Mouse (Mus musculus): ENCODE data around the gene Cyb561d1. TPM values are rescaled to one million over a fixed set of nuclear protein-coding genes. Genes with fewer than 3 reads are reported as not detected.

The Cyb561d1 gene
- polyA plus RNA-seq, 1 experiment from 2014 or later: 5.7 TPM

DNA sequence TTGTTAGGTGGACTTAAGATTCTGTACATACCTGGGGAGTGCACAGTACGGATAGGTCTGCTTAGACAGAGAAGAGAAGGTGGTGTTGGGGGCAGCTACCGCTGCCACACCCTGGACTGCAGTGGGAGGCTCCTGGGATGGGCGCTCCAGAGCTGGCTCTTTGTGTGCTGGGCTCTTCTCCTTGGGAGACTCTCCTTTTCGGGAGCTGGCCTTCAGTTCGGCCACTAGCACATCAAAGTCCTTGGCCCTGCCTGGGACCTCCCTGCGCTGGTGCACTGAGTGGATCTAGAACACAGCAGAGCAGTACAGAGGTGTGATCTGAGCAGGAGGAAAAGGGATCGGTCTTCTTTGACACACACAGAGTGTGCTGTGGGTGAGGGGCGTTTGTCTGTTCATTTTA, 4.6 kb upstream of the Cyb561d1 start:
- H3K36me3 ChIP-seq (ENCODE audit: control insufficient read depth, insufficient read depth): peaks cover 23% of the 10 kb centered on the region; the same call in 1 of the 2 replicates
- H3K27ac ChIP-seq (ENCODE audit: low read length): no peak overlapping the region
- H3K9ac ChIP-seq (replicated peaks; ENCODE audit: low read depth, low read length): no peak overlapping the region
- H3K27me3 ChIP-seq (replicated peaks; ENCODE audit: control insufficient read depth, insufficient read depth, low read length): no peaks in the 10 kb centered on the region
- 92% methylated on average over 8 of the region's 8 CpGs for WGBS
- no peaks in the 10 kb centered on the region for H3K9me3 ChIP-seq (ENCODE audit: control insufficient read depth, low read length)
- no peak overlapping the region for H3K4me3 ChIP-seq (replicated peaks; ENCODE audit: low read length)
- H3K4me1 ChIP-seq (replicated peaks; ENCODE audit: control insufficient read depth, insufficient read depth, low read length): peaks cover 32% of the 10 kb centered on the region
- H3K4me2 ChIP-seq (ENCODE audit: low read length): no peak overlapping the region
- ATAC-seq: no peak

DNA sequence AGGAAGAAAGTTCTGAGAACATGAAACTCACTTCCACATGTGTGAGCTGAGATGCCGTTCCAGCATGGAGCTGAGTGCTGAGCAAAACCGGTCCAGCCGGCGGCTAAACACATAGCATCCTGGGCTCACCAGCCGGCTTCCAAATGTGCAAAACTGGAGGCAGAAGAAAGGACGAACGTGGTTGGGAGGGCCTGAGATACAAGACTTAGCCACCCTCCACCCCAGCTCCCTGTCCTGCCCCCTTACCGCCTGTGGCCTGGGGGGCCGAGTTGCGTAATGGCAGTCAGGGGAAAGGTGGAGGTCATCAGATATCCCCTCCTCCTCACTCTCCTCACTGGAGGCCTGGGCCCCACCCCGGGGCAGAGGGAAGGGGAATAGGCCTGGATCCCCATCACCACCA, 3.5 kb upstream of the Cyb561d1 start:
- 93% methylated on average over 11 of the region's 11 CpGs for WGBS
- H3K36me3 ChIP-seq (ENCODE audit: control insufficient read depth, insufficient read depth): peaks cover 23% of the 10 kb centered on the region; the same call in 1 of the 2 replicates

GRCm38 (mm10) chr3:108203621-108204325, 2.8 kb upstream of the Cyb561d1 start:
- Histone ChIP-seq H3K9ac (replicated peaks; ENCODE audit: low read depth, low read length) (no peak overlapping the region), H3K4me1 (replicated peaks; ENCODE audit: control insufficient read depth, insufficient read depth, low read length) (peaks cover 33% of the 10 kb centered on the region), H3K4me2 (ENCODE audit: low read length) (no peak overlapping the region), H3K9me3 (ENCODE audit: control insufficient read depth, low read length) (no peaks in the 10 kb centered on the region), H3K27ac (ENCODE audit: low read length) (no peak overlapping the region), H3K27me3 (replicated peaks; ENCODE audit: control insufficient read depth, insufficient read depth, low read length) (no peaks in the 10 kb centered on the region), H3K36me3 (ENCODE audit: control insufficient read depth, insufficient read depth) (peaks cover 28% of the 10 kb centered on the region), H3K4me3 (replicated peaks; ENCODE audit: low read length) (no peak overlapping the region)
- WGBS: 83% methylated on average over 11 of the region's 11 CpGs
- ATAC-seq: no peak

More for the DNA sequence above, 3.5 kb upstream of the Cyb561d1 start:
- Histone ChIP-seq H3K4me1 (replicated peaks; ENCODE audit: control insufficient read depth, insufficient read depth, low read length) (peaks cover 39% of the 10 kb centered on the region), H3K27ac (ENCODE audit: low read length) (no peak overlapping the region), H3K4me3 (replicated peaks; ENCODE audit: low read length) (no peak overlapping the region), H3K4me2 (ENCODE audit: low read length) (no peak overlapping the region), H3K27me3 (replicated peaks; ENCODE audit: control insufficient read depth, insufficient read depth, low read length) (no peaks in the 10 kb centered on the region), H3K9me3 (ENCODE audit: control insufficient read depth, low read length) (no peaks in the 10 kb centered on the region), H3K9ac (replicated peaks; ENCODE audit: low read depth, low read length) (no peak overlapping the region)
- no peak for ATAC-seq

- 93% methylated on average over 13 of the region's 13 CpGs for WGBS
- Histone ChIP-seq H3K9ac (replicated peaks; ENCODE audit: low read depth, low read length) (no peak overlapping the region), H3K4me1 (replicated peaks; ENCODE audit: control insufficient read depth, insufficient read depth, low read length) (peaks cover 27% of the 10 kb centered on the region), H3K4me2 (ENCODE audit: low read length) (no peak overlapping the region), H3K27ac (ENCODE audit: low read length) (no peak overlapping the region), H3K36me3 (ENCODE audit: control insufficient read depth, insufficient read depth) (peaks cover 31% of the 10 kb centered on the region), H3K9me3 (ENCODE audit: control insufficient read depth, low read length) (no peaks in the 10 kb centered on the region), H3K4me3 (replicated peaks; ENCODE audit: low read length) (no peak overlapping the region), H3K27me3 (replicated peaks; ENCODE audit: control insufficient read depth, insufficient read depth, low read length) (no peaks in the 10 kb centered on the region)
- ATAC-seq: no peak
Observed at GRCm38 (mm10) chr3:108203212-108203611, 2.2 kb upstream of the Cyb561d1 start.

DNA sequence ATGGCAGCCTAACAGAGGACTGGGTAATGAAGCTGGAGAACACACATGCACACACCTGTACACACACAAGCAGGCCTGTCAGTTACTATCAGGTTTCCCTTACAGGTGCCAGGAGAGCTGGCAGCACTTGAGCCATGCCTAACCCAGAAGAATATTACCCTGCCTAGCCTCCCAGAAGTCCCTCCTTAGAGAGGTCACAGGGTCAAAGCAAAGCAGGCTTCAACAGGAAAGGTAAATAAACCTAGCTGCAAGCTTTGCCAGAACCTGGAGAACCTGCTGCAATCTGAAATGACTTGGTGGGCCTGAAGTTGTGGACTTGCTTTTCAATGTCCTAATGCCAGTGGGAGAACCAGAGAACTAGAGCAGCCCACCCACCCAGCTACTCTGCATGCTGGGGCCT, 1.5 kb upstream of the Cyb561d1 start:
- Histone ChIP-seq H3K4me2 (ENCODE audit: low read length) (no peak overlapping the region), H3K36me3 (ENCODE audit: control insufficient read depth, insufficient read depth) (peaks cover 31% of the 10 kb centered on the region), H3K9ac (replicated peaks; ENCODE audit: low read depth, low read length) (no peak overlapping the region), H3K27ac (ENCODE audit: low read length) (no peak overlapping the region), H3K9me3 (ENCODE audit: control insufficient read depth, low read length) (no peaks in the 10 kb centered on the region), H3K27me3 (replicated peaks; ENCODE audit: control insufficient read depth, insufficient read depth, low read length) (no peaks in the 10 kb centered on the region), H3K4me3 (replicated peaks; ENCODE audit: low read length) (no peak overlapping the region), H3K4me1 (replicated peaks; ENCODE audit: control insufficient read depth, insufficient read depth, low read length) (peaks cover 22% of the 10 kb centered on the region)
- no peak for ATAC-seq

GRCm38 (mm10) chr3:108199231-108199630, 1.8 kb downstream of the Cyb561d1 start:
- no peak for ATAC-seq
- peaks cover 14% of the 10 kb centered on the region for H3K36me3 ChIP-seq (ENCODE audit: control insufficient read depth, insufficient read depth)
- 91% methylated on average over 6 of the region's 6 CpGs for WGBS
- H3K9ac ChIP-seq (replicated peaks; ENCODE audit: low read depth, low read length): no peak overlapping the region
- H3K27ac ChIP-seq (ENCODE audit: low read length): no peak overlapping the region
- H3K4me1 ChIP-seq (replicated peaks; ENCODE audit: control insufficient read depth, insufficient read depth, low read length): peaks cover 39% of the 10 kb centered on the region
- H3K9me3 ChIP-seq (ENCODE audit: control insufficient read depth, low read length): no peaks in the 10 kb centered on the region
- H3K4me2 ChIP-seq (ENCODE audit: low read length): no peak overlapping the region
- H3K27me3 ChIP-seq (replicated peaks; ENCODE audit: control insufficient read depth, insufficient read depth, low read length): no peaks in the 10 kb centered on the region
- H3K4me3 ChIP-seq (replicated peaks; ENCODE audit: low read length): no peak overlapping the region

DNA sequence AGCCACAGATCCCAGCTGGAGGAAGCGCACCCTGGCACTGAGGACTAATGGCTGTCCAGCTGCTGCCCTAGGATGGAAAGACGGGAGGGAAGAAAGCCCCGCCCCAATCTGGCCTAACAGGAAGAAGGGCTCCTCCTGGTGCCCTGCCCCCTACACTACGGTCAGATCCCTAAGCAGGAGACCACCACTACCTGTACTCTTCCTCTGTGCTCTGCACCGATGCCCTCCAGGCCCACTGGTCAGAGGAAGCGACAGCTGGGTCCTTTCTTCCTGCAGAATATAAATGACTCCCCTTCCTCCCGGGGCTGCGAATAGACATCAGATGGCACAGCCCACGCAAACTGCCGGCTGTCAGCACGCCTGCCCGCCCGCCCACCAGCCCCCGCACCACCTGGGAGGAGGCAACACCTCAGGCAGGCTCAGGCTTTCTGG, 3.9 kb downstream of the Cyb561d1 start:
- H3K4me1 ChIP-seq (replicated peaks; ENCODE audit: control insufficient read depth, insufficient read depth, low read length): peaks cover 39% of the 10 kb centered on the region
- H3K27ac ChIP-seq (ENCODE audit: low read length): peak overlapping the region; percentile 78
- no peak overlapping the region for H3K4me3 ChIP-seq (replicated peaks; ENCODE audit: low read length)
- peak; percentile 12; the same call in 1 of the 2 replicates for ATAC-seq
- no peaks in the 10 kb centered on the region for H3K9me3 ChIP-seq (ENCODE audit: control insufficient read depth, low read length)
- WGBS: 19% methylated on average over 14 of the region's 14 CpGs
- no peaks in the 10 kb centered on the region for H3K27me3 ChIP-seq (replicated peaks; ENCODE audit: control insufficient read depth, insufficient read depth, low read length)
- peaks cover 7% of the 10 kb centered on the region for H3K36me3 ChIP-seq (ENCODE audit: control insufficient read depth, insufficient read depth)
- H3K9ac ChIP-seq (replicated peaks; ENCODE audit: low read depth, low read length): peak overlapping the region; percentile 45
- H3K4me2 ChIP-seq (ENCODE audit: low read length): peak overlapping the region; percentile 36

DNA sequence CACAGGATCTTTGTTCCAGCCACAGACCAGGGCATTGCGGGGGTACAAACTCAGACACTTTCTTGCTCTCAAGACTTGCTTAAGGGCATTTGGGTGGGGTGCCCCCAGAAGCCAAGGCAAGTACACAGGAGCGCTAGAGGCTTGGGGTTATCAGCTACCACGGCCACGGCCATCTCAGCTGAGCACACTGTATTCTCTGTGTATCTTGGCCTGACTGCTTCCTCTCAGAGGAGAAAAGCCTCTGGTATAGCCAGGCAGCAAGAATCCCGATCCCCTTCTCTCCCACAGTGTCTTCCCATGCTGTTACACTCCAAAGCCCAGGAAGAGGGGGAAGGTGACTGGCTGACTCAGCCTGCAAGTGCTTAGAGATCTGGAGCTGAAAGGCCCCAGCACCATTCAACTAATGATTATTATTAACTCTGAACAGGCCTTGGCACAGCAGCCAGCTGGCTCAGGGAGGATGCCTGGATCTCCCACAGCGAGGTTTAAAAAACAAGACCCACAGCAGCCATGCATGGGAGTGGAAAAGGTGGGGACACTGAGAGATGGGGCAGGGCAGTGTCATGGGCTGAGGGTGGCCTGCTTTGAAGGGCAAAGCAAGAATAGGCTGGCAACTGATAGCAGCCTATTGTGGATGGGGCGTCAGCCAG, 4.9 kb downstream of the Cyb561d1 start:
- peaks cover 7% of the 10 kb centered on the region for H3K36me3 ChIP-seq (ENCODE audit: control insufficient read depth, insufficient read depth)
- no peak overlapping the region for H3K4me3 ChIP-seq (replicated peaks; ENCODE audit: low read length)
- ATAC-seq: peak; percentile 47
- 54% methylated on average over 7 of the region's 7 CpGs for WGBS
- no peak overlapping the region for H3K4me2 ChIP-seq (ENCODE audit: low read length)
- no peaks in the 10 kb centered on the region for H3K27me3 ChIP-seq (replicated peaks; ENCODE audit: control insufficient read depth, insufficient read depth, low read length)
- H3K9ac ChIP-seq (replicated peaks; ENCODE audit: low read depth, low read length): no peak overlapping the region; the same call in 1 of the 2 replicates
- peaks cover 36% of the 10 kb centered on the region for H3K4me1 ChIP-seq (replicated peaks; ENCODE audit: control insufficient read depth, insufficient read depth, low read length)
- H3K27ac ChIP-seq (ENCODE audit: low read length): peak overlapping the region; percentile 78
- H3K9me3 ChIP-seq (ENCODE audit: control insufficient read depth, low read length): no peaks in the 10 kb centered on the region

DNA sequence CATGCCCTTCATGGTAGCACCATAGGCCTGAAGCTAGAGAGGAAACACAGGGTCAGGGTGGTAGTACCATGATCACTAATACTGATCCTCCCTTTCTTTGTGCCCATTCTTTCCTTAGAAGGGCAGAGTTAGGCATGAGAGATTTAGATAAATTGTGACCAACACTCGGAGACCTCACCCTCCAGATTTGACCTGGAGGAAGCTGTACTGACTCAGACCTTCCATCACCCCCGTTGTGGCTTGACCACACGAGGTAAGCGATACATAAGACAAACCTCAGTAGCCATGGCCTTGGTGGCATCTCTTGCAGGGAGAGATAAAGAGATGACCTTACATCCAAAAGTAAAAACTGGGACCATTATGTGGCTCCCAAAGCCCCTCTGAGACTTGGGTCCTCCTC, 5.7 kb downstream of the Cyb561d1 start:
- no peak overlapping the region for H3K4me3 ChIP-seq (replicated peaks; ENCODE audit: low read length)
- no peaks in the 10 kb centered on the region for H3K27me3 ChIP-seq (replicated peaks; ENCODE audit: control insufficient read depth, insufficient read depth, low read length)
- no peak overlapping the region for H3K27ac ChIP-seq (ENCODE audit: low read length)
- 86% methylated on average over 4 of the region's 4 CpGs for WGBS
- peaks cover 7% of the 10 kb centered on the region for H3K36me3 ChIP-seq (ENCODE audit: control insufficient read depth, insufficient read depth)
- ATAC-seq: no peak
- peaks cover 32% of the 10 kb centered on the region for H3K4me1 ChIP-seq (replicated peaks; ENCODE audit: control insufficient read depth, insufficient read depth, low read length)
- no peaks in the 10 kb centered on the region for H3K9me3 ChIP-seq (ENCODE audit: control insufficient read depth, low read length)
- H3K4me2 ChIP-seq (ENCODE audit: low read length): no peak overlapping the region
- no peak overlapping the region for H3K9ac ChIP-seq (replicated peaks; ENCODE audit: low read depth, low read length)

Measured in forebrain, embryonic 16.5 days (tissue).